Mouse (Mus musculus) heart, embryonic 14.5 days (tissue): ENCODE data around the gene Alkbh2. TPM values are rescaled to one million over a fixed set of nuclear protein-coding genes. Genes with fewer than 3 reads are reported as not detected.

Experiments used
- ATAC-seq: fragments of 200-750 bp; cut with Nextera tagmentation; 2 replicates; pipeline ENCODE4 v1.8.0; 2017; ENCODE audit warnings: low read depth, moderate TSS enrichment; ENCODE audit not compliant: insufficient number of reproducible peaks, insufficient read depth, low FRiP score
- H3K27ac ChIP-seq, 2 experiments: fragments of 200-500 bp in 1 of 2; fragments of 300-500 bp in 1 of 2; sonication (generic) in 1 of 2; replicated peaks in 1 of 2; 2 replicates each; pipeline ENCODE4 v1.5.1; 2012 to 2014; ENCODE audit warnings: low read depth in 2 of 2, low read length in 2 of 2, control low read depth in 1 of 2, mild to moderate bottlenecking in 1 of 2, mixed read lengths in 1 of 2; ENCODE audit not compliant: control insufficient read depth in 1 of 2, insufficient read depth in 1 of 2
- H3K27me3 ChIP-seq: fragments of 300-500 bp; sonication (generic); 2 replicates; pipeline ENCODE4 v1.6.1; 2014; ENCODE audit warnings: mild to moderate bottlenecking, low read length, control low read depth; ENCODE audit not compliant: control insufficient read depth, insufficient read depth
- H3K36me3 ChIP-seq: fragments of 300-500 bp; sonication (generic); 2 replicates; pipeline ENCODE4 v1.6.1; 2014; ENCODE audit warnings: mild to moderate bottlenecking, control low read depth, low read length, mixed read lengths; ENCODE audit not compliant: control insufficient read depth, insufficient read depth
- H3K4me1 ChIP-seq, 2 experiments: fragments of 200-500 bp in 1 of 2; fragments of 300-500 bp in 1 of 2; sonication (generic) in 1 of 2; 2 replicates each; pipeline ENCODE4 v1.6.1; 2012 to 2014; ENCODE audit warnings: low read length in 2 of 2, control low read depth in 1 of 2, mixed read lengths in 1 of 2; ENCODE audit not compliant: control insufficient read depth in 2 of 2, insufficient read depth in 2 of 2
- H3K4me2 ChIP-seq: fragments of 300-500 bp; sonication (generic); 2 replicates; pipeline ENCODE4 v1.6.1; 2014; ENCODE audit warnings: mild to moderate bottlenecking, low read length
- H3K4me3 ChIP-seq, 2 experiments: fragments of 200-500 bp in 1 of 2; fragments of 300-500 bp in 1 of 2; sonication (generic) in 1 of 2; 2 replicates each; pipeline ENCODE4 v1.5.1; 2012 to 2014; ENCODE audit warnings: low read length in 2 of 2, mild to moderate bottlenecking in 2 of 2, control low read depth in 1 of 2, low read depth in 1 of 2, moderate library complexity in 1 of 2; ENCODE audit not compliant: control insufficient read depth in 1 of 2, insufficient read depth in 1 of 2
- H3K9ac ChIP-seq: fragments of 300-500 bp; sonication (generic); 2 replicates; pipeline ENCODE4 v1.6.1; 2014; ENCODE audit warnings: mild to moderate bottlenecking, low read length
- H3K9me3 ChIP-seq: fragments of 300-500 bp; sonication (generic); 2 replicates; pipeline ENCODE4 v1.6.1; 2016; ENCODE audit warnings: low read length, control low read depth; ENCODE audit not compliant: control insufficient read depth
- whole genome bisulfite sequencing: fragments of 180-500 bp; shearing (Covaris S2); extraction: QIAGEN DNeasy Blood & Tissue Kit; methylation state at CpG from one replicate; pipeline ENCODE4 v1.1.7; 2014; 5-methylcytosine and 5-hydroxymethylcytosine counted together
- polyA plus RNA-seq: library from polyadenylated mRNA; unstranded; fragments of >200 nt; fragmentation: Nextera tagmentation; extraction: Ambion mirVana; gene quantifications from 2 replicates; pipeline ENCODE4 v1.2.1, GENCODE M21; 2014

The Alkbh2 gene
- polyA plus RNA-seq, 1 experiment from 2014 or later, result 9.1 TPM

GRCm38 (mm10) chr5:114154765-114155164 lies 26.7 kb upstream of the Alkbh2 start:
- 85% methylated on average over 5 of the region's 5 CpGs for WGBS
- H3K9ac ChIP-seq, result no peak overlapping the region
- no peaks in the 10 kb centered on the region for H3K9me3 ChIP-seq
- no peak overlapping the region for H3K4me2 ChIP-seq
- no peak overlapping the region for H3K4me3 ChIP-seq
- no peaks in the 10 kb centered on the region for H3K36me3 ChIP-seq
- peaks cover 20 to 22% of the 10 kb centered on the region in 2 experiments for H3K4me1 ChIP-seq
- no peak overlapping the region for H3K27ac ChIP-seq
- no peaks in the 10 kb centered on the region for H3K27me3 ChIP-seq
- ATAC-seq, result 0 out of 2 replicates have a peak, but pooled peaks have one; percentile 7

GRCm38 (mm10) chr5:114153490-114153889 lies 25.5 kb upstream of the Alkbh2 start:
- Histone ChIP-seq H3K4me1 (peaks cover 20 to 25% of the 10 kb centered on the region in 2 experiments), H3K36me3 (no peaks in the 10 kb centered on the region), H3K4me3 (peak overlapping the region in 1 of 2 experiments; percentile 9; a peak in 1 of 4 replicates), H3K9me3 (0 out of 2 replicates have a peak, but pooled peaks cover 3% of the 10 kb centered on the region), H3K4me2 (peak overlapping the region; percentile 38), H3K27ac (no peak overlapping the region), H3K9ac (no peak overlapping the region), H3K27me3 (no peaks in the 10 kb centered on the region)
- WGBS, result 9% methylated on average over 12 of the region's 12 CpGs
- no peak for ATAC-seq

- Histone ChIP-seq H3K9me3 (0 out of 2 replicates have a peak, but pooled peaks cover 6% of the 10 kb centered on the region), H3K4me2 (no peak overlapping the region), H3K4me1 (peaks cover 20 to 25% of the 10 kb centered on the region in 2 experiments), H3K27ac (peak overlapping the region in 1 of 2 experiments; percentile 33; a peak in 2 of 4 replicates), H3K36me3 (no peaks in the 10 kb centered on the region), H3K4me3 (no peak overlapping the region), H3K9ac (no peak overlapping the region), H3K27me3 (no peaks in the 10 kb centered on the region)
- ATAC-seq, result no peak
- 82% methylated on average over 12 of the region's 12 CpGs for WGBS
Measured at GRCm38 (mm10) chr5:114152359-114153092, 24.5 kb upstream of the Alkbh2 start.

- Histone ChIP-seq H3K27me3 (no peaks in the 10 kb centered on the region), H3K9me3 (0 out of 2 replicates have a peak, but pooled peaks cover 6% of the 10 kb centered on the region), H3K9ac (peak overlapping the region; percentile 84), H3K4me1 (peaks cover 21 to 26% of the 10 kb centered on the region in 2 experiments), H3K27ac (peak overlapping the region; percentile 95 to 99), H3K4me2 (peak overlapping the region; percentile 66), H3K4me3 (peak overlapping the region; percentile 43 to 48), H3K36me3 (no peaks in the 10 kb centered on the region)
- ATAC-seq, result peak; percentile 20; the same call in 1 of the 2 replicates
- WGBS, result 41% methylated on average over 14 of the region's 14 CpGs
Measured at GRCm38 (mm10) chr5:114147043-114147972, 19.3 kb upstream of the Alkbh2 start.

GRCm38 (mm10) chr5:114146028-114146888 lies 18.2 kb upstream of the Alkbh2 start, which contains the start of gene Acacb:
Gene Acacb, plus strand, starts transcription at chr5:114146535.
- peak within 1 kb of the TSS; percentile 43 to 48 for H3K4me3 ChIP-seq
- H3K4me1 ChIP-seq, result peaks cover 13 to 26% of the 10 kb centered on the region in 2 experiments
- ATAC-seq, result peak; percentile 60
- peak within 1 kb of the TSS; percentile 66 for H3K4me2 ChIP-seq
- H3K27ac ChIP-seq, result peak within 1 kb of the TSS; percentile 95 to 99
- H3K36me3 ChIP-seq, result no peaks in the 10 kb centered on the region
- 0 out of 2 replicates have a peak, but pooled peaks cover 6% of the 10 kb centered on the region for H3K9me3 ChIP-seq
- H3K27me3 ChIP-seq, result no peaks in the 10 kb centered on the region
- 12% methylated on average over 19 of the region's 19 CpGs for WGBS
- H3K9ac ChIP-seq, result peak within 1 kb of the TSS; percentile 84

GRCm38 (mm10) chr5:114139175-114139574 lies 11.2 kb upstream of the Alkbh2 start:
- peak; percentile 87 for ATAC-seq
- Histone ChIP-seq H3K27me3 (no peaks in the 10 kb centered on the region), H3K9ac (peak overlapping the region; percentile 38), H3K9me3 (no peaks in the 10 kb centered on the region), H3K36me3 (peaks cover 20% of the 10 kb centered on the region), H3K27ac (peak overlapping the region; percentile 86 to 91), H3K4me1 (peaks cover 30 to 50% of the 10 kb centered on the region in 2 experiments), H3K4me2 (peak overlapping the region; percentile 45), H3K4me3 (no peak overlapping the region)
- WGBS, result 18% methylated on average over 9 of the region's 9 CpGs
